Mouse (Mus musculus): Measurements from ENCODE around the gene Nme9.

DNA sequence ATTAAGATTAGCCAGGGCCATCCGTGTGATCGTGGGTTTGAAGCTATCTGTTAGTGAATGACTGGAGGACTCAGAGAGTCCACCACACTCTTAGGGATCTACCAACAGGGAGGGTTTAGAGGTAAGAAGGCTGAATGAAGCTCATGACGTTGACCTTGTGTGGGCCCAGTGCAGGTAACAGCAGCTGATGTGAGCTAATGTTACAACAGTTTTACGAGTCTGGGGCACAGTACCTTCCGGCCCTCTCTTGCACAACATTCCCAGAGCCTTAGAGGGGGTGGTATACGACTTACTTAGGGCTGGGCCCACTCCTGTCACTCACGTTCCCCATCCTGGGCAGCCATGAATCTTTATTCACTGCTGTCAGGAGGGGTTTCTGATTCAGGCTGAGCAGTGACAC lies 20.1 kb downstream of the Nme9 start:
- TF ChIP-seq CTCF (conservative IDR thresholded peaks at IDR 0.05; ENCODE audit: low read length) (no peak), NANOG (IDR thresholded peaks at IDR 0.05; ENCODE audit: borderline replicate concordance, low read length) (no peak)
